Mouse (Mus musculus) liver, embryonic 13.5 days (tissue): ENCODE data around the gene Max. TPM values are rescaled to one million over a fixed set of nuclear protein-coding genes. Genes with fewer than 3 reads are reported as not detected.
A peak's percentile ranks its signal among the peaks of the same experiment; 100 is the strongest.

Experiments used
- ATAC-seq: fragments of 200-750 bp; cut with Nextera tagmentation; 2 replicates; pipeline ENCODE4 v1.8.0; 2017; ENCODE audit warnings: low read depth, mild to moderate bottlenecking, moderate number of reproducible peaks, moderate library complexity
- DNase-seq: peaks from one replicate; pipeline ENCODE4 v3.0.0; 2022
- H3K27ac ChIP-seq: fragments of 300-500 bp; sonication (generic); 2 replicates; pipeline ENCODE4 v1.5.1; 2015; ENCODE audit warnings: moderate library complexity, mild to moderate bottlenecking, inconsistent platforms
- H3K27me3 ChIP-seq: fragments of 300-500 bp; sonication (generic); 2 replicates; pipeline ENCODE4 v1.6.1; 2015; ENCODE audit warnings: mild to moderate bottlenecking, inconsistent platforms
- H3K36me3 ChIP-seq: fragments of 300-500 bp; sonication (generic); 2 replicates; pipeline ENCODE4 v1.6.1; 2015; ENCODE audit warnings: mild to moderate bottlenecking, inconsistent platforms
- H3K4me1 ChIP-seq: fragments of 300-500 bp; sonication (generic); replicated peaks from 2 replicates; pipeline ENCODE4 v1.6.1; 2015; ENCODE audit warnings: inconsistent platforms
- H3K4me2 ChIP-seq: fragments of 300-500 bp; sonication (generic); 2 replicates; pipeline ENCODE4 v1.6.1; 2015; ENCODE audit warnings: inconsistent platforms, mild to moderate bottlenecking, moderate library complexity
- H3K4me3 ChIP-seq: fragments of 300-500 bp; sonication (generic); replicated peaks from 2 replicates; pipeline ENCODE4 v1.5.1; 2015; ENCODE audit warnings: mild to moderate bottlenecking, inconsistent platforms
- H3K9ac ChIP-seq: fragments of 300-500 bp; sonication (generic); 2 replicates; pipeline ENCODE4 v1.6.1; 2015; ENCODE audit warnings: mild to moderate bottlenecking, inconsistent platforms
- H3K9me3 ChIP-seq: fragments of 300-500 bp; sonication (generic); replicated peaks from 2 replicates; pipeline ENCODE4 v1.6.1; 2016; ENCODE audit warnings: inconsistent platforms
- WGBS: fragments of 180-500 bp; shearing (Covaris S2); methylation state at CpG from one replicate; pipeline ENCODE4 v1.1.7; 2015; ENCODE audit not compliant: insufficient replicate concordance; 5-methylcytosine and 5-hydroxymethylcytosine counted together
- polyA plus RNA-seq: library from polyadenylated mRNA; unstranded; fragments of >200 nt; fragmentation: Nextera tagmentation; extraction: Ambion mirVana; gene quantifications from 2 replicates; pipeline ENCODE4 v1.2.1, GENCODE M21; 2015

The Max gene
- polyA plus RNA-seq, 1 experiment from 2014 or later, result 9.1 TPM

- H3K4me2 ChIP-seq, result no peak overlapping the region
- WGBS, result 91% methylated on average over 2 of the region's 2 CpGs
- peaks cover 87% of the 10 kb centered on the region for H3K36me3 ChIP-seq
- H3K27me3 ChIP-seq, result no peaks in the 10 kb centered on the region
- peak overlapping the region; percentile 5; the same call in 1 of the 2 replicates for H3K9ac ChIP-seq
- no peak overlapping the region for H3K4me3 ChIP-seq
- DNase-seq (no peak), ATAC-seq (no peak)
- H3K9me3 ChIP-seq, result no peaks in the 10 kb centered on the region
- H3K4me1 ChIP-seq, result peaks cover 70% of the 10 kb centered on the region
- peak overlapping the region; percentile 36; the same call in 1 of the 2 replicates for H3K27ac ChIP-seq
Measured at GRCm38 (mm10) chr12:76953750-76954363, 8.1 kb downstream of the Max start.

- ATAC-seq (no peak), DNase-seq (no peak)
- 88% methylated on average over 5 of the region's 5 CpGs for WGBS
- H3K27me3 ChIP-seq, result no peaks in the 10 kb centered on the region
- H3K36me3 ChIP-seq, result peaks cover 91% of the 10 kb centered on the region
- H3K4me3 ChIP-seq, result no peak overlapping the region
- peaks cover 68% of the 10 kb centered on the region for H3K4me1 ChIP-seq
- H3K4me2 ChIP-seq, result no peak overlapping the region
- H3K9me3 ChIP-seq, result no peaks in the 10 kb centered on the region
- H3K9ac ChIP-seq, result no peak overlapping the region
- no peak overlapping the region for H3K27ac ChIP-seq
Measured at GRCm38 (mm10) chr12:76950330-76950729, 11.7 kb downstream of the Max start.

- H3K9me3 ChIP-seq, result no peaks in the 10 kb centered on the region
- ATAC-seq (no peak; the same call in 1 of the 2 replicates), DNase-seq (no peak)
- peaks cover 93% of the 10 kb centered on the region for H3K36me3 ChIP-seq
- peaks cover 68% of the 10 kb centered on the region for H3K4me1 ChIP-seq
- WGBS, result 38% methylated on average over 3 of the region's 3 CpGs
- no peak overlapping the region for H3K4me2 ChIP-seq
- H3K27me3 ChIP-seq, result no peaks in the 10 kb centered on the region
- H3K9ac ChIP-seq, result no peak overlapping the region
- no peak overlapping the region for H3K4me3 ChIP-seq
- H3K27ac ChIP-seq, result peak overlapping the region; percentile 56
Measured at GRCm38 (mm10) chr12:76948781-76949180, 13.2 kb downstream of the Max start.

- Histone ChIP-seq H3K9ac (no peak overlapping the region), H3K27ac (peak overlapping the region; percentile 57), H3K4me3 (no peak overlapping the region), H3K9me3 (no peaks in the 10 kb centered on the region), H3K4me1 (peaks cover 68% of the 10 kb centered on the region), H3K36me3 (peaks cover 93% of the 10 kb centered on the region), H3K27me3 (no peaks in the 10 kb centered on the region), H3K4me2 (no peak overlapping the region)
- DNase-seq (no peak), ATAC-seq (no peak)
- WGBS, result 67% methylated on average over 2 of the region's 2 CpGs
Measured at GRCm38 (mm10) chr12:76948185-76948584, 13.8 kb downstream of the Max start.

GRCm38 (mm10) chr12:76947487-76947886 lies 14.5 kb downstream of the Max start:
- H3K27ac ChIP-seq, result peak overlapping the region; percentile 57
- ATAC-seq (peak; percentile 85), DNase-seq (peak; percentile 27)
- 22% methylated on average over 3 of the region's 3 CpGs for WGBS
- H3K4me1 ChIP-seq, result peaks cover 74% of the 10 kb centered on the region
- H3K4me2 ChIP-seq, result no peak overlapping the region
- H3K36me3 ChIP-seq, result peaks cover 93% of the 10 kb centered on the region
- no peak overlapping the region for H3K4me3 ChIP-seq
- H3K9me3 ChIP-seq, result no peaks in the 10 kb centered on the region
- no peak overlapping the region; the same call in 1 of the 2 replicates for H3K9ac ChIP-seq
- H3K27me3 ChIP-seq, result no peaks in the 10 kb centered on the region

DNA sequence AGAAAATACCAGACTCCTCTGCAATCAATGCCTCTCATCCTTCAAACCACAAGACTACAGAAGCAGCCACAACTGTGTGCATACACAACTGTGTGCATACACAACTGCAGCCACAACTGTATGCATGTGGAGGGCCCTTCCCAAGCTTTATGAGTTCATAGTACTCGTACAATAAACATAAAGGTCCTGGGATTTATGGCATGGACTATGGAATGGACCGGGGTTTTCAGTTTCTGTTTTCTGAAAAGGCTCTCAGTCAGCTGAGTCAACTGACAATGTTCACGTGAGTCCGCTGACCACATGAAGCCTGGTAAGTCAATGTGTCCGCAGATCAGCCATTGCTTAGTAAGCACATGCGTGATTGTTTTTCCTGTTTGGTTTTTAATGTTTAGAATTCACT lies 18.5 kb downstream of the Max start:
- ATAC-seq, result no peak
- Histone ChIP-seq H3K4me3 (no peak overlapping the region), H3K27me3 (no peaks in the 10 kb centered on the region), H3K9ac (no peak overlapping the region), H3K36me3 (peaks cover 97% of the 10 kb centered on the region), H3K9me3 (no peaks in the 10 kb centered on the region), H3K4me2 (no peak overlapping the region), H3K27ac (no peak overlapping the region), H3K4me1 (peaks cover 76% of the 10 kb centered on the region)
- 82% methylated on average over 6 of the region's 6 CpGs for WGBS
- DNase-seq, result no peak

DNA sequence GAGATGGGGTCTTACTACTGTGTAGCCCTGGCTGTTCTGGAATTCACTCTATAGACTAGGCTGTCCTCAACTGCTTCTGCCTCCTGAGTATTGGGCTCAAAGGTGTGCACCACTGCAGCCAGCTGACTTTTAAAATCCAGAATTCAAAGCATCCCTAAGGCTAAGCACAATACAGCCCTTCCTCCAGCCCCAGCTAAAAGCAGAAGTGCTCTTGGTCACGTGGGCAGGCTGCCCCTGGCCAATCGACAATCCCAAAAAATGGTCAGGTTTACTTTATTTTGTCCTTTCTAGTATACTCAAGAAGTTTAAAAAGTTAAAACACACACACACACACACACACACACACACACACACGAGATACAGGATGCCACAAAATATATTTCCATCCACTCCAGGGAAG lies 19.0 kb downstream of the Max start:
- Histone ChIP-seq H3K9me3 (no peaks in the 10 kb centered on the region), H3K4me2 (no peak overlapping the region), H3K4me1 (peaks cover 72% of the 10 kb centered on the region), H3K4me3 (no peak overlapping the region), H3K9ac (no peak overlapping the region), H3K27me3 (no peaks in the 10 kb centered on the region), H3K36me3 (peaks cover 97% of the 10 kb centered on the region), H3K27ac (peak overlapping the region; percentile 81; the same call in 1 of the 2 replicates)
- WGBS, result 45% methylated on average over 3 of the region's 3 CpGs
- ATAC-seq (no peak), DNase-seq (no peak)

- 59% methylated on average over 2 of the region's 2 CpGs for WGBS
- Histone ChIP-seq H3K4me1 (peaks cover 66% of the 10 kb centered on the region), H3K9me3 (no peaks in the 10 kb centered on the region), H3K9ac (peak overlapping the region; percentile 47; the same call in 1 of the 2 replicates), H3K27ac (peak overlapping the region; percentile 81), H3K36me3 (peaks cover 97% of the 10 kb centered on the region), H3K27me3 (no peaks in the 10 kb centered on the region), H3K4me3 (no peak overlapping the region), H3K4me2 (no peak overlapping the region)
- no peak for DNase-seq
- ATAC-seq, result no peak
Measured at GRCm38 (mm10) chr12:76942476-76942875, 19.5 kb downstream of the Max start.

DNA sequence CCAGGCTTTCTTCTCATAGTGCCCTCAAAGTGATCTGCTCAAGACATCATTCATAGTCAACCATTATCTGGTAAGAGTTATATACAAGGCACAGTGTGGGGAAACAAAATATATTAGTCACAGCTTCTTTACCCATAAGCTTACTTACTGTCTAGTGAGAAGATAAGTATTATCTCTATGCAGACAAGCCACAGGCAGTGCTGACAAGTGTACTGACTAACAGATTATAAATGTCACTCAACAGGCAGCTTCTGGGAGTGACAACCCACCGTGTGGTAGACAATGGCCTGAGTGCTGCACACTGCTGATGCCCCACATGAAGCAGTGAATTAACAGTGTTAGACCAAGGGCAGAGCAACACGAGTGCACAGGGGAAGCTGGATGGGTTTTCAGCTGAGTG lies 20.5 kb downstream of the Max start:
- Histone ChIP-seq H3K4me2 (peak overlapping the region; percentile 20), H3K27ac (peak overlapping the region; percentile 81), H3K27me3 (no peaks in the 10 kb centered on the region), H3K4me1 (peaks cover 59% of the 10 kb centered on the region), H3K36me3 (peaks cover 98% of the 10 kb centered on the region), H3K9ac (peak overlapping the region; percentile 47), H3K9me3 (no peaks in the 10 kb centered on the region), H3K4me3 (no peak overlapping the region)
- peak; percentile 43 for DNase-seq
- peak; percentile 95 for ATAC-seq
- 11% methylated on average over 2 of the region's 2 CpGs for WGBS

GRCm38 (mm10) chr12:76938013-76938412 lies 24.0 kb downstream of the Max start:
- 84% methylated on average over 6 of the region's 6 CpGs for whole genome bisulfite sequencing
- H3K4me1 ChIP-seq, result peaks cover 28% of the 10 kb centered on the region
- no peak overlapping the region for H3K4me2 ChIP-seq
- peaks cover 93% of the 10 kb centered on the region for H3K36me3 ChIP-seq
- no peaks in the 10 kb centered on the region for H3K27me3 ChIP-seq
- no peak for ATAC-seq
- no peak overlapping the region for H3K27ac ChIP-seq
- H3K4me3 ChIP-seq, result no peak overlapping the region
- DNase-seq, result no peak
- no peaks in the 10 kb centered on the region for H3K9me3 ChIP-seq
- no peak overlapping the region for H3K9ac ChIP-seq

GRCm38 (mm10) chr12:76936211-76936610 lies 25.8 kb downstream of the Max start:
- ATAC-seq (no peak), DNase-seq (no peak)
- Histone ChIP-seq H3K36me3 (peaks cover 90% of the 10 kb centered on the region), H3K4me3 (no peak overlapping the region), H3K27me3 (no peaks in the 10 kb centered on the region), H3K9me3 (no peaks in the 10 kb centered on the region), H3K9ac (no peak overlapping the region), H3K4me1 (peaks cover 25% of the 10 kb centered on the region), H3K4me2 (no peak overlapping the region), H3K27ac (no peak overlapping the region; the same call in 1 of the 2 replicates)
- 83% methylated on average over 10 of the region's 10 CpGs for WGBS

GRCm38 (mm10) chr12:76934438-76934837 lies 27.6 kb downstream of the Max start:
- ATAC-seq (no peak), DNase-seq (no peak)
- peak overlapping the region; percentile 30 for H3K27ac ChIP-seq
- no peaks in the 10 kb centered on the region for H3K9me3 ChIP-seq
- peaks cover 33% of the 10 kb centered on the region for H3K4me1 ChIP-seq
- no peak overlapping the region for H3K9ac ChIP-seq
- H3K4me2 ChIP-seq, result no peak overlapping the region
- H3K36me3 ChIP-seq, result peaks cover 72% of the 10 kb centered on the region
- 82% methylated on average over 3 of the region's 3 CpGs for WGBS
- H3K27me3 ChIP-seq, result no peaks in the 10 kb centered on the region
- no peak overlapping the region for H3K4me3 ChIP-seq
